Mouse (Mus musculus) embryonic facial prominence, embryonic 11.5 days (tissue): ENCODE measurements around the gene Dnah5. TPM values are rescaled to one million over a fixed set of nuclear protein-coding genes. Genes with fewer than 3 reads are reported as not detected.

Experiments used
- ATAC-seq: fragments of 200-750 bp; cut with Nextera tagmentation; replicated peaks from 2 replicates; pipeline ENCODE4 v1.8.0; 2017; ENCODE audit warnings: low read depth; ENCODE audit not compliant: insufficient number of reproducible peaks, low FRiP score, low TSS enrichment
- DNase-seq: peaks from one replicate; pipeline ENCODE4 v3.0.0-alpha.2; 2015; ENCODE audit warnings: low spot score
- H3K27ac ChIP-seq: fragments of 300-500 bp; sonication (generic); replicated peaks from 2 replicates; pipeline ENCODE4 v1.5.1; 2014; ENCODE audit warnings: mild to moderate bottlenecking, low read depth, low read length, control low read depth
- H3K27me3 ChIP-seq: fragments of 300-500 bp; sonication (generic); 2 replicates; pipeline ENCODE4 v1.6.1; 2014; ENCODE audit warnings: mild to moderate bottlenecking, low read length, moderate library complexity, mixed read lengths; ENCODE audit not compliant: control insufficient read depth, insufficient read depth
- H3K36me3 ChIP-seq: fragments of 300-500 bp; sonication (generic); replicated peaks from 2 replicates; pipeline ENCODE4 v1.6.1; 2014; ENCODE audit warnings: low read depth, mild to moderate bottlenecking, low read length, moderate library complexity, mixed read lengths; ENCODE audit not compliant: control insufficient read depth, insufficient read depth
- H3K4me1 ChIP-seq: fragments of 300-500 bp; sonication (generic); 2 replicates; pipeline ENCODE4 v1.6.1; 2014; ENCODE audit warnings: low read length, mixed read lengths; ENCODE audit not compliant: control insufficient read depth, insufficient read depth
- H3K4me2 ChIP-seq: fragments of 300-500 bp; sonication (generic); 2 replicates; pipeline ENCODE4 v1.6.1; 2014; ENCODE audit warnings: low read depth, mild to moderate bottlenecking, control low read depth, low read length, moderate library complexity
- H3K4me3 ChIP-seq: fragments of 300-500 bp; sonication (generic); 2 replicates; pipeline ENCODE4 v1.5.1; 2014; ENCODE audit warnings: low read depth, low read length, control low read depth
- H3K9ac ChIP-seq: fragments of 300-500 bp; sonication (generic); replicated peaks from 2 replicates; pipeline ENCODE4 v1.6.1; 2014; ENCODE audit warnings: mild to moderate bottlenecking, control low read depth, low read length
- H3K9me3 ChIP-seq: fragments of 300-500 bp; sonication (generic); replicated peaks from 2 replicates; pipeline ENCODE4 v1.6.1; 2016; ENCODE audit warnings: mild to moderate bottlenecking, low read length, inconsistent platforms, mixed read lengths; ENCODE audit not compliant: control insufficient read depth
- WGBS: fragments of 180-500 bp; shearing (Covaris S2); extraction: QIAGEN DNeasy Blood & Tissue Kit; methylation state at CpG from one replicate; pipeline ENCODE4 v1.1.7; 2014; 5-methylcytosine and 5-hydroxymethylcytosine counted together
- polyA plus RNA-seq: library from polyadenylated mRNA; unstranded; fragments of >200 nt; fragmentation: Nextera tagmentation; extraction: Ambion mirVana; gene quantifications from 2 replicates; pipeline ENCODE4 v1.2.1, GENCODE M21; 2014

The Dnah5 gene
- polyA plus RNA-seq, 1 experiment from 2014 or later = 0.04 TPM

DNA sequence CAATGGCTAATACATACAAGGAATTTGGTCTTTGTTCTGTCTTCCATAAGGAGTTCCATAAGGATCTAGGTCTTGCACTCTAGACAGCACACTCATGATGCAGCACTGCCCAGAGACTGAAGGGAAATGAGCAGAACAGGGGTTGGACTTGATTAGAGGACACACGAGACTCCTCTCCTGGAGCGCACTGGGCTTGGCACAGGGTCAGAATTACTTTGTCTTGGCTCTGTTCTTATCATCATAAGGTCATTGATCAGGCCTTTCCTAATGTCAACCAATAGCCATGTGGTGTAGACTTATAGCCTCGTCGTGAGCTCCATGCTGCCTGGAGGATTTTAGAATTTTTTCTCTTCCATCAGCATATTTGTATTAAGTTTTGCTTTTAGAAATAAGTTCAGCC lies 107.0 kb downstream of the Dnah5 start:
- no peaks in the 10 kb centered on the region for H3K4me1 ChIP-seq
- no peak for ATAC-seq
- H3K27ac ChIP-seq = no peak overlapping the region
- no peaks in the 10 kb centered on the region for H3K36me3 ChIP-seq
- WGBS = 81% methylated on average over 4 of the region's 4 CpGs
- no peaks in the 10 kb centered on the region for H3K27me3 ChIP-seq
- no peaks in the 10 kb centered on the region for H3K9me3 ChIP-seq
- no peak overlapping the region for H3K4me3 ChIP-seq
- H3K9ac ChIP-seq = no peak overlapping the region
- H3K4me2 ChIP-seq = no peak overlapping the region
- no peak for DNase-seq

- H3K27ac ChIP-seq = no peak overlapping the region
- ATAC-seq = no peak
- H3K4me2 ChIP-seq = no peak overlapping the region
- H3K4me3 ChIP-seq = no peak overlapping the region
- H3K4me1 ChIP-seq = no peaks in the 10 kb centered on the region
- 76% methylated on average over 14 of the region's 14 CpGs for WGBS
- no peaks in the 10 kb centered on the region for H3K36me3 ChIP-seq
- H3K27me3 ChIP-seq = no peaks in the 10 kb centered on the region
- no peaks in the 10 kb centered on the region for H3K9me3 ChIP-seq
- DNase-seq = no peak
- H3K9ac ChIP-seq = no peak overlapping the region
These were observed 109.9 kb downstream of the Dnah5 start for GRCm38 (mm10) chr15:28313451-28313850.

DNA sequence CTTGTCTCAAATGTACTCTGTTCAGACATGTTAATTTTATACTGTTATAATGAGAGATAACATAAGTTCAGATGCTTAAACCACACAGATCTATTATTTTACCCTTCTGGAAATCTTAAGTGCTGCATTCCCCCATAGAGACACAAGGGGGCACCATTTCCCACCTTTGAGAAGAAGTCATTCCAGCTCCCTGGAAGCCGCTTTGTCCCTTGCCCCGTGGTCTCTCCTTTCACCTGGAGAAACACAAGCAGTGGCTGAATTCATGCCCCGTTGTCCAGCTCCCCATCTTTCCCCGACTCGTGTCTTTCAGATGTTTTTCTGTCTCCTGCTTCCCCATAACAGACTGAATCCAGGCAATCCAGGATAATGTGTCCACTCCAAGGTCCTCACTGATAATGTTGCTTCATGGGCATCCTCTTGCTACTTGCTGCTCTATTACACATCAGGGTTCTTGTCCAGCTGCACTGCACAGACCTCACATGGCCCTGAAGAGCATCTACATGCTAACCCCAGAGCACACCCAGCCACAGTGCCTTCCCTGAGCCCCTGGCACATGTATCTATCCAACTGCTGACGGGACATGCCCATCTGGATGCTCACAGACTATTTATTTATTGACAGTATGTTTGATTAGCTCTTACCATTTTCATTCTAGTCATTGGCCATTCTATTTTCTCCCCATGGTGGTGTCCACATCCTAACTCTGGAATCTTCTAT lies 112.4 kb downstream of the Dnah5 start:
- ATAC-seq (no peak; the same call in 1 of the 2 replicates), DNase-seq (peak; percentile 79)
- Histone ChIP-seq H3K4me3 (no peak overlapping the region), H3K4me2 (no peak overlapping the region), H3K27ac (no peak overlapping the region), H3K4me1 (no peaks in the 10 kb centered on the region), H3K27me3 (no peaks in the 10 kb centered on the region), H3K9me3 (no peaks in the 10 kb centered on the region), H3K36me3 (no peaks in the 10 kb centered on the region), H3K9ac (no peak overlapping the region)
- WGBS = 28% methylated on average over 6 of the region's 6 CpGs

GRCm38 (mm10) chr15:28322533-28322932 lies 119.0 kb downstream of the Dnah5 start:
- Histone ChIP-seq H3K4me2 (no peak overlapping the region), H3K4me1 (no peaks in the 10 kb centered on the region), H3K9ac (no peak overlapping the region), H3K4me3 (no peak overlapping the region), H3K27ac (no peak overlapping the region), H3K36me3 (no peaks in the 10 kb centered on the region), H3K27me3 (no peaks in the 10 kb centered on the region), H3K9me3 (no peaks in the 10 kb centered on the region)
- no peak for DNase-seq
- no peak for ATAC-seq
- WGBS = 87% methylated on average over 7 of the region's 7 CpGs

DNA sequence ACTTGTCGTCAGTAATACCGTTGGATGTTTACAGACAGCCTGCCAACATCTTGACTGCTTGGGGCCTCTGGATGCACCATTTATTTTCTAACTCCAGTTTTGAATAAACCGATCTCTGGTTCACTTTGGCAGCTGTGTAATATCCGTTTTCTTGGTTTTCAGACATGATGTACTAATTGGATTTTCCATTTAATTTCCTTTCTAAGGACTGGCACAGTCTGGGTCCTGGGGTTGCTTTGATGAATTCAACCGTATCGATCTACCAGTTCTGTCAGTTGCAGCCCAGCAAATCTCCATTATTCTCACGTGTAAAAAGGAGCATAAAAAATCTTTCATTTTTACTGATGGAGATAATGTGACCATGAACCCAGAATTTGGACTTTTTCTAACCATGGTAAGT lies 123.4 kb downstream of the Dnah5 start:
- Histone ChIP-seq H3K27me3 (no peaks in the 10 kb centered on the region), H3K4me1 (no peaks in the 10 kb centered on the region), H3K4me3 (no peak overlapping the region), H3K4me2 (no peak overlapping the region), H3K27ac (no peak overlapping the region), H3K9ac (no peak overlapping the region), H3K9me3 (no peaks in the 10 kb centered on the region), H3K36me3 (no peaks in the 10 kb centered on the region)
- DNase-seq (no peak), ATAC-seq (no peak)
- 70% methylated on average over 7 of the region's 7 CpGs for WGBS

DNA sequence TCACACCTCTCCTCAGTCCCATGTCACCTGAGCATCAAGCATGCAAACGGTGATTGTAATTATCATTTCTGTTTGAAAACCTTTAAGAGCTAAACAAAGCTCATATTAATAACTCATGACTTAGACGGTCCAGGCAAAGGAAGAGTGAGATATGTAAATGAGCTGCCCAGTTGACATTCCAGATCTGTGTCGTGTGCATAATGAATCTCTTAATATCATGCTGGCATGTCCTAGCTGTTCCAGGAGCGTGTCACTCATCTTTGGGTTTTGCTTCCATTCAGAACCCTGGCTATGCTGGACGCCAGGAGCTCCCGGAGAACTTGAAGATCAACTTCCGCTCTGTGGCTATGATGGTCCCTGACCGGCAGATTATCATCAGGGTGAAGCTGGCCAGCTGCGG lies 123.9 kb downstream of the Dnah5 start:
- WGBS = 90% methylated on average over 9 of the region's 9 CpGs
- DNase-seq (no peak), ATAC-seq (no peak)
- no peak overlapping the region for H3K4me2 ChIP-seq
- no peaks in the 10 kb centered on the region for H3K9me3 ChIP-seq
- no peak overlapping the region for H3K9ac ChIP-seq
- no peaks in the 10 kb centered on the region for H3K4me1 ChIP-seq
- H3K36me3 ChIP-seq = no peaks in the 10 kb centered on the region
- H3K27me3 ChIP-seq = no peaks in the 10 kb centered on the region
- no peak overlapping the region for H3K4me3 ChIP-seq
- no peak overlapping the region for H3K27ac ChIP-seq

- 33% methylated on average over 4 of the region's 4 CpGs for WGBS
- H3K4me3 ChIP-seq = no peak overlapping the region
- no peak overlapping the region for H3K9ac ChIP-seq
- no peaks in the 10 kb centered on the region for H3K4me1 ChIP-seq
- no peaks in the 10 kb centered on the region for H3K36me3 ChIP-seq
- no peak for ATAC-seq
- no peak overlapping the region for H3K4me2 ChIP-seq
- no peak for DNase-seq
- H3K9me3 ChIP-seq = no peaks in the 10 kb centered on the region
- H3K27ac ChIP-seq = no peak overlapping the region
- H3K27me3 ChIP-seq = no peaks in the 10 kb centered on the region
These were observed 137.6 kb downstream of the Dnah5 start for GRCm38 (mm10) chr15:28341151-28341550.

DNA sequence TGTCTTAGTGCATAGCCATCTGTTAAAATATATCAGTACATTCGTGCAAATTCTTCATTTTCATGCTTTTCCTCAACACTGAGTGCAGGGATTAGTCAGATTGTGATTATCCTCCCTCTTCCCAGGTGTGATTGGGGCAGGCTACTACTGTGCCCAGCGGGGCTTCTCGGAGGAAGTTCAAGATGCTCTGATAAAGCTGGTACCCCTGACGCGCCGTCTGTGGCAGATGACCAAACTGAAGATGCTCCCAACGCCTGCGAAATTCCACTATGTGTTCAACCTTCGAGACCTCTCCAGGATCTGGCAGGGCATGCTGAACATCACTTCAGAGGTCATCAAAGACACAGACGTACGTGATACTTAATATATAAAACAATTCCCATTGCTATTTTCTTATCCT lies 164.0 kb downstream of the Dnah5 start:
- Histone ChIP-seq H3K4me3 (no peak overlapping the region), H3K4me1 (no peaks in the 10 kb centered on the region), H3K4me2 (no peak overlapping the region), H3K27me3 (no peaks in the 10 kb centered on the region), H3K36me3 (no peaks in the 10 kb centered on the region), H3K9ac (no peak overlapping the region), H3K27ac (no peak overlapping the region), H3K9me3 (no peaks in the 10 kb centered on the region)
- no peak for ATAC-seq
- 74% methylated on average over 11 of the region's 11 CpGs for WGBS
- no peak for DNase-seq
